Mouse (Mus musculus) adrenal gland, postnatal 36 days (tissue): Measurements from ENCODE around the gene Plbd2. TPM values are rescaled to one million over a fixed set of nuclear protein-coding genes. Genes with fewer than 3 reads are reported as not detected.

Source experiments
- DNase-seq, 2 experiments: peaks; one replicate each; pipeline ENCODE4 v3.0.0; 2021; ENCODE audit warnings: mixed read lengths in 1 of 2
- total RNA-seq, 2 experiments: library from RNA; stranded (reverse); gene quantifications; 2 replicates each; pipeline ENCODE4 v1.2.3; 2021

Plbd2 gene
- total RNA-seq, 2 experiments from 2014 or later, result 86.9 to 87.9 TPM

- no peak for DNase-seq
Observed at GRCm38 (mm10) chr5:120437986-120438385, 65.4 kb downstream of the Plbd2 start.

GRCm38 (mm10) chr5:120437539-120437938, 65.9 kb downstream of the Plbd2 start:
- no peak for DNase-seq

- no peak for DNase-seq
Observed at GRCm38 (mm10) chr5:120436885-120437495, 66.4 kb downstream of the Plbd2 start.

GRCm38 (mm10) chr5:120435731-120436501, 67.5 kb downstream of the Plbd2 start:
- DNase-seq, result peak; percentile 27 to 41

- DNase-seq, result no peak
Observed at GRCm38 (mm10) chr5:120435006-120435681, 68.3 kb downstream of the Plbd2 start.

- DNase-seq, result no peak
Observed at GRCm38 (mm10) chr5:120434231-120434735, 69.1 kb downstream of the Plbd2 start.

Other genes starting within 250 kb of the Plbd2 start
- not detected for gene Lhx5, start 71.9 kb downstream of the Plbd2 start, total RNA-seq
- gene Sdsl, start 30.8 kb downstream of the Plbd2 start, total RNA-seq, result 10 to 100 TPM; 82.6 to 82.9 TPM
- gene Sds, start 27.1 kb downstream of the Plbd2 start, total RNA-seq, result 1 to 10 TPM in 1 of 2 experiments, not detected in 1; 1.3 TPM
- gene Slc8b1, start 7.5 kb upstream of the Plbd2 start, total RNA-seq, result 10 to 100 TPM; 29.0 to 45.6 TPM
- 10 to 100 TPM; 34.1 to 36.9 TPM for gene Tpcn1, start 85.0 kb upstream of the Plbd2 start, total RNA-seq
- gene Iqcd, start 85.4 kb upstream of the Plbd2 start, total RNA-seq, result under 1 TPM; 0.36 to 0.40 TPM
- gene Rita1, start 109.0 kb upstream of the Plbd2 start, total RNA-seq, result 10 to 100 TPM; 15.6 to 15.9 TPM
- 10 to 100 TPM; 50.4 to 51.1 TPM for gene Ddx54, start 109.1 kb upstream of the Plbd2 start, total RNA-seq
- 1 to 10 TPM in 1 of 2 experiments, not detected in 1; 2.0 TPM for gene Cfap73, start 130.6 kb upstream of the Plbd2 start, total RNA-seq
- gene Rasal1, start 145.2 kb upstream of the Plbd2 start, total RNA-seq, result 10 to 100 TPM; 10.9 to 14.0 TPM
- 10 to 100 TPM in 1 of 2 experiments, 1 to 10 TPM in 1; 7.6 to 12.0 TPM for gene Dtx1, start 208.3 kb upstream of the Plbd2 start, total RNA-seq
- gene Oas2, start 246.2 kb upstream of the Plbd2 start, total RNA-seq, result 1 to 10 TPM in 1 of 2 experiments, under 1 TPM in 1; 0.49 to 1.8 TPM